Mouse (Mus musculus): ENCODE data around the gene Gpatch2l.

The Gpatch2l gene

GRCm38 (mm10) chr12:86241604-86242536 lies at the start of gene Gpatch2l:
Gene Gpatch2l (plus strand): TSS chr12:86241858.
- peak; percentile 97 to 98 for DNase-seq

- DNase-seq, result no peak
Measured at GRCm38 (mm10) chr12:86192036-86192449, 49.6 kb upstream of the Gpatch2l start.

- no peak for DNase-seq
Measured at GRCm38 (mm10) chr12:86196944-86197343, 44.7 kb upstream of the Gpatch2l start.

GRCm38 (mm10) chr12:86203443-86204057 lies 38.1 kb upstream of the Gpatch2l start:
- DNase-seq, result no peak

GRCm38 (mm10) chr12:86211099-86211520 lies 30.5 kb upstream of the Gpatch2l start:
- DNase-seq, result no peak

- peak; percentile 42 to 85 for DNase-seq
Measured at GRCm38 (mm10) chr12:86212693-86213470, 28.8 kb upstream of the Gpatch2l start.

- DNase-seq, result no peak
Measured at GRCm38 (mm10) chr12:86214201-86214600, 27.5 kb upstream of the Gpatch2l start.

GRCm38 (mm10) chr12:86216687-86217421 lies 24.8 kb upstream of the Gpatch2l start:
- DNase-seq, result peak in 1 of 2 experiments; percentile 8

- DNase-seq, result no peak
Measured at GRCm38 (mm10) chr12:86220200-86221021, 21.2 kb upstream of the Gpatch2l start.

- DNase-seq, result no peak
Measured at GRCm38 (mm10) chr12:86221074-86221703, 20.5 kb upstream of the Gpatch2l start.

- DNase-seq, result no peak
Measured at GRCm38 (mm10) chr12:86234295-86234694, 7.4 kb upstream of the Gpatch2l start.

- no peak for DNase-seq
Measured at GRCm38 (mm10) chr12:86238736-86239135, 2.9 kb upstream of the Gpatch2l start.

- peak in 1 of 2 experiments; percentile 7 for DNase-seq
Measured at GRCm38 (mm10) chr12:86242563-86242962, 905 bp downstream of the Gpatch2l start.

GRCm38 (mm10) chr12:86243936-86244335 lies 2.3 kb downstream of the Gpatch2l start:
- DNase-seq, result no peak

GRCm38 (mm10) chr12:86250183-86250582 lies 8.5 kb downstream of the Gpatch2l start:
- DNase-seq, result no peak

GRCm38 (mm10) chr12:86254910-86255309 lies 13.3 kb downstream of the Gpatch2l start:
- no peak for DNase-seq

GRCm38 (mm10) chr12:86271626-86272025 lies 30.0 kb downstream of the Gpatch2l start:
- DNase-seq, result peak in 1 of 2 experiments; percentile 14

- DNase-seq, result no peak
Measured at GRCm38 (mm10) chr12:86274246-86274645, 32.6 kb downstream of the Gpatch2l start.

- peak in 1 of 2 experiments; percentile 43 for DNase-seq
Measured at GRCm38 (mm10) chr12:86275731-86276130, 34.1 kb downstream of the Gpatch2l start.

- DNase-seq, result no peak
Measured at GRCm38 (mm10) chr12:86276463-86276862, 34.8 kb downstream of the Gpatch2l start.

GRCm38 (mm10) chr12:86276895-86277294 lies 35.2 kb downstream of the Gpatch2l start:
- DNase-seq, result no peak

Data from kidney, postnatal 36 days (tissue).